Mouse (Mus musculus) cerebellum, postnatal 10 days (tissue): ENCODE measurements at regions not wholly inside any gene's neighbourhood (a gene's known extent, or its start where the extent isn't known, plus 50 kb on each side); places are given as distances from the start of the nearest gene placed in this dataset.
"Not testable (repeated sequence)": the region's sequence is repeated elsewhere in the genome, so short reads cannot be mapped to it uniquely, and the experiment has no call there.

Experiments
- DNase-seq, 2 experiments: peaks; one replicate each; pipeline ENCODE4 v3.0.0; 2021; ENCODE audit warnings: mixed read lengths in 2 of 2

GRCm38 (mm10) chrX:24169992-24170391 lies 211.3 kb upstream of the Gm4985 start:
- DNase-seq: not testable (repeated sequence)

- DNase-seq: peak in 1 of 2 experiments; percentile 1
Observed at GRCm38 (mm10) chrX:24161654-24162053, 202.9 kb upstream of the Gm4985 start.

- DNase-seq: not testable (repeated sequence)
Observed at GRCm38 (mm10) chrX:24153277-24153873, 194.6 kb upstream of the Gm4985 start.
